ENCODE assay signal across 27 mouse cellular contexts in genomic region chr2:109235741-109236140, GRCm38 (mm10).
"Had no signal": no experiment of that assay in that cellular context is flagged by ENCODE, and none has a peak within 500 bp of the region (broad histone marks: within the 10 kb centered on the region; RNA-seq: fewer than 3 reads in every experiment).

No protein-coding gene starts in this region.

- H3K4me3 ChIP-seq: embryonic facial prominence, embryonic 10.5 days; embryonic facial prominence, embryonic 12.5 days; embryonic facial prominence, embryonic 13.5 days; embryonic facial prominence, embryonic 15.5 days; erythroblast, embryonic 14.5 days; forebrain, embryonic 10.5 days; forebrain, embryonic 12.5 days; forebrain, embryonic 13.5 days; gastrocnemius, adult 2 months; heart, adult 2 months; heart, embryonic 10.5 days had no signal

- ATAC-seq: forebrain, embryonic 13.5 days; forebrain, embryonic 14.5 days; forebrain, embryonic 16.5 days; forebrain, postnatal 0 days had no signal

- H3K9me3 ChIP-seq: embryonic facial prominence, embryonic 10.5 days; embryonic facial prominence, embryonic 12.5 days; embryonic facial prominence, embryonic 13.5 days; embryonic facial prominence, embryonic 15.5 days; forebrain, embryonic 10.5 days; forebrain, embryonic 12.5 days; forebrain, embryonic 13.5 days; heart, embryonic 10.5 days had no signal

- H3K9ac ChIP-seq: embryonic facial prominence, embryonic 12.5 days; embryonic facial prominence, embryonic 13.5 days; embryonic facial prominence, embryonic 15.5 days; forebrain, embryonic 12.5 days; forebrain, embryonic 13.5 days; forebrain, postnatal 0 days had no signal

- H3K27me3 ChIP-seq: embryonic facial prominence, embryonic 12.5 days; embryonic facial prominence, embryonic 13.5 days; embryonic facial prominence, embryonic 15.5 days; forebrain, embryonic 12.5 days; forebrain, embryonic 13.5 days had no signal

- H3K4me1 ChIP-seq: embryonic facial prominence, embryonic 10.5 days; embryonic facial prominence, embryonic 12.5 days; embryonic facial prominence, embryonic 13.5 days; embryonic facial prominence, embryonic 15.5 days; forebrain, embryonic 10.5 days; forebrain, embryonic 12.5 days; forebrain, embryonic 13.5 days; heart, embryonic 10.5 days had no signal

- H3K36me3 ChIP-seq: embryonic facial prominence, embryonic 10.5 days; embryonic facial prominence, embryonic 12.5 days; embryonic facial prominence, embryonic 13.5 days; embryonic facial prominence, embryonic 15.5 days; forebrain, embryonic 10.5 days; forebrain, embryonic 12.5 days; heart, embryonic 10.5 days had no signal

- DNase-seq: cerebellum, adult 9-10 months; cerebellum, adult 9-11 months; cerebellum, postnatal 10 days; cerebellum, postnatal 14 days; cerebellum, postnatal 25 days; cerebellum, postnatal 36 days; embryo, embryonic 11 days; forebrain, postnatal 0 days; gastrocnemius, adult 2 months; gastrocnemius, postnatal 10 days; gastrocnemius, postnatal 14 days; gastrocnemius, postnatal 25 days; gastrocnemius, postnatal 36 days; heart, adult 11 months; heart, adult 18-20 months; heart, adult 2 months had no signal

- H3K4me2 ChIP-seq: embryonic facial prominence, embryonic 12.5 days; embryonic facial prominence, embryonic 13.5 days; embryonic facial prominence, embryonic 15.5 days; forebrain, embryonic 12.5 days; forebrain, embryonic 13.5 days had no signal

- H3K27ac ChIP-seq: embryonic facial prominence, embryonic 10.5 days; embryonic facial prominence, embryonic 12.5 days; embryonic facial prominence, embryonic 13.5 days; embryonic facial prominence, embryonic 15.5 days; forebrain, embryonic 10.5 days; forebrain, embryonic 12.5 days; forebrain, embryonic 13.5 days; gastrocnemius, adult 2 months; heart, adult 2 months; heart, embryonic 10.5 days had no signal
